Mouse (Mus musculus): ENCODE results near the gene Babam2. TPM values are rescaled to one million over a fixed set of nuclear protein-coding genes. Genes with fewer than 3 reads are reported as not detected.

Gene Babam2
- total and polyA plus RNA-seq, 2 experiments from 2014 or later = 39.1 to 51.3 TPM

- ATAC-seq (ENCODE audit: insufficient read depth, low read depth) (no peak), DNase-seq (ENCODE audit: low spot score) (no peak)
- Histone ChIP-seq H3K36me3 (replicated peaks; ENCODE audit: control insufficient read depth, insufficient read depth, low read length) (no peaks in the 10 kb centered on the region), H3K4me1 (ENCODE audit: control insufficient read depth, insufficient read depth) (peaks cover 3% of the 10 kb centered on the region; the same call in 1 of the 2 replicates), H3K27ac (ENCODE audit: low read depth) (no peak overlapping the region), H3K4me2 (ENCODE audit: low read depth, low read length) (no peak overlapping the region), H3K27me3 (ENCODE audit: control insufficient read depth, insufficient read depth, low read length) (no peaks in the 10 kb centered on the region), H3K9me3 (replicated peaks; ENCODE audit: control insufficient read depth, low read length) (no peaks in the 10 kb centered on the region), H3K4me3 (ENCODE audit: low read depth, low read length) (no peak overlapping the region), H3K9ac (replicated peaks; ENCODE audit: low read depth, low read length) (no peak overlapping the region)
- TF ChIP-seq EP300 (IDR thresholded peaks at IDR 0.05; ENCODE audit: low read depth) = no peak
- no peak for TF ChIP-seq CTCF (IDR thresholded peaks at IDR 0.05; ENCODE audit: low read depth)
Measured at GRCm38 (mm10) chr5:31924075-31924474, 226.6 kb downstream of the Babam2 start.

- ATAC-seq (ENCODE audit: insufficient read depth, low read depth) (no peak), DNase-seq (ENCODE audit: low spot score) (no peak)
- Histone ChIP-seq H3K9me3 (replicated peaks; ENCODE audit: control insufficient read depth, low read length) (no peaks in the 10 kb centered on the region), H3K4me3 (ENCODE audit: low read depth, low read length) (no peak overlapping the region), H3K4me2 (ENCODE audit: low read depth, low read length) (no peak overlapping the region), H3K36me3 (replicated peaks; ENCODE audit: control insufficient read depth, insufficient read depth, low read length) (no peaks in the 10 kb centered on the region), H3K27ac (ENCODE audit: low read depth) (no peak overlapping the region), H3K4me1 (ENCODE audit: control insufficient read depth, insufficient read depth) (0 out of 2 replicates have a peak, but pooled peaks cover 3% of the 10 kb centered on the region), H3K27me3 (ENCODE audit: control insufficient read depth, insufficient read depth, low read length) (no peaks in the 10 kb centered on the region), H3K9ac (replicated peaks; ENCODE audit: low read depth, low read length) (no peak overlapping the region)
- TF ChIP-seq EP300 (IDR thresholded peaks at IDR 0.05; ENCODE audit: low read depth) (no peak), CTCF (IDR thresholded peaks at IDR 0.05; ENCODE audit: low read depth) (peak; percentile 60)
- WGBS = 96% methylated on average over 1 of the region's 1 CpGs
Measured at GRCm38 (mm10) chr5:31926551-31926950, 229.1 kb downstream of the Babam2 start.

- WGBS = 75% methylated on average over 7 of the region's 7 CpGs
- TF ChIP-seq EP300 (IDR thresholded peaks at IDR 0.05; ENCODE audit: low read depth) (no peak), CTCF (IDR thresholded peaks at IDR 0.05; ENCODE audit: low read depth) (no peak)
- H3K27ac ChIP-seq (ENCODE audit: low read depth) = no peak overlapping the region
- H3K36me3 ChIP-seq (replicated peaks; ENCODE audit: control insufficient read depth, insufficient read depth, low read length) = no peaks in the 10 kb centered on the region
- no peak for DNase-seq (ENCODE audit: low spot score)
- H3K9ac ChIP-seq (replicated peaks; ENCODE audit: low read depth, low read length) = no peak overlapping the region
- H3K4me1 ChIP-seq (ENCODE audit: control insufficient read depth, insufficient read depth) = peaks cover 20% of the 10 kb centered on the region
- H3K4me3 ChIP-seq (ENCODE audit: low read depth, low read length) = no peak overlapping the region
- no peaks in the 10 kb centered on the region for H3K9me3 ChIP-seq (replicated peaks; ENCODE audit: control insufficient read depth, low read length)
- H3K27me3 ChIP-seq (ENCODE audit: control insufficient read depth, insufficient read depth, low read length) = no peaks in the 10 kb centered on the region
- no peak overlapping the region for H3K4me2 ChIP-seq (ENCODE audit: low read depth, low read length)
- ATAC-seq (ENCODE audit: insufficient read depth, low read depth) = no peak
Measured at GRCm38 (mm10) chr5:31929007-31929406, 231.5 kb downstream of the Babam2 start.

GRCm38 (mm10) chr5:31931127-31931625 is 233.7 kb downstream of the Babam2 start:
- H3K27me3 ChIP-seq (ENCODE audit: control insufficient read depth, insufficient read depth, low read length) = no peaks in the 10 kb centered on the region
- TF ChIP-seq EP300 (IDR thresholded peaks at IDR 0.05; ENCODE audit: low read depth) (no peak), CTCF (IDR thresholded peaks at IDR 0.05; ENCODE audit: low read depth) (no peak)
- no peak overlapping the region for H3K9ac ChIP-seq (replicated peaks; ENCODE audit: low read depth, low read length)
- peaks cover 27% of the 10 kb centered on the region for H3K4me1 ChIP-seq (ENCODE audit: control insufficient read depth, insufficient read depth)
- H3K27ac ChIP-seq (ENCODE audit: low read depth) = no peak overlapping the region
- ATAC-seq (ENCODE audit: insufficient read depth, low read depth) = no peak
- H3K4me3 ChIP-seq (ENCODE audit: low read depth, low read length) = no peak overlapping the region
- no peak for DNase-seq (ENCODE audit: low spot score)
- no peaks in the 10 kb centered on the region for H3K9me3 ChIP-seq (replicated peaks; ENCODE audit: control insufficient read depth, low read length)
- H3K4me2 ChIP-seq (ENCODE audit: low read depth, low read length) = no peak overlapping the region
- WGBS = 49% methylated on average over 8 of the region's 8 CpGs
- H3K36me3 ChIP-seq (replicated peaks; ENCODE audit: control insufficient read depth, insufficient read depth, low read length) = no peaks in the 10 kb centered on the region

- Histone ChIP-seq H3K27ac (ENCODE audit: low read depth) (no peak overlapping the region), H3K9ac (replicated peaks; ENCODE audit: low read depth, low read length) (no peak overlapping the region), H3K4me2 (ENCODE audit: low read depth, low read length) (no peak overlapping the region), H3K36me3 (replicated peaks; ENCODE audit: control insufficient read depth, insufficient read depth, low read length) (no peaks in the 10 kb centered on the region), H3K4me1 (ENCODE audit: control insufficient read depth, insufficient read depth) (peaks cover 27% of the 10 kb centered on the region), H3K4me3 (ENCODE audit: low read depth, low read length) (no peak overlapping the region), H3K27me3 (ENCODE audit: control insufficient read depth, insufficient read depth, low read length) (no peaks in the 10 kb centered on the region), H3K9me3 (replicated peaks; ENCODE audit: control insufficient read depth, low read length) (no peaks in the 10 kb centered on the region)
- ATAC-seq (ENCODE audit: insufficient read depth, low read depth) (no peak), DNase-seq (ENCODE audit: low spot score) (no peak)
- no peak for TF ChIP-seq EP300 (IDR thresholded peaks at IDR 0.05; ENCODE audit: low read depth)
- TF ChIP-seq CTCF (IDR thresholded peaks at IDR 0.05; ENCODE audit: low read depth) = no peak
- 73% methylated on average over 1 of the region's 1 CpGs for WGBS
Measured at GRCm38 (mm10) chr5:31931637-31932036, 234.2 kb downstream of the Babam2 start.

- H3K27ac ChIP-seq (ENCODE audit: low read depth) = no peak overlapping the region
- H3K27me3 ChIP-seq (ENCODE audit: control insufficient read depth, insufficient read depth, low read length) = no peaks in the 10 kb centered on the region
- H3K9ac ChIP-seq (replicated peaks; ENCODE audit: low read depth, low read length) = no peak overlapping the region
- peaks cover 27% of the 10 kb centered on the region for H3K4me1 ChIP-seq (ENCODE audit: control insufficient read depth, insufficient read depth)
- DNase-seq (ENCODE audit: low spot score) (peak; percentile 8), ATAC-seq (ENCODE audit: insufficient read depth, low read depth) (no peak)
- no peaks in the 10 kb centered on the region for H3K36me3 ChIP-seq (replicated peaks; ENCODE audit: control insufficient read depth, insufficient read depth, low read length)
- H3K4me2 ChIP-seq (ENCODE audit: low read depth, low read length) = no peak overlapping the region
- H3K9me3 ChIP-seq (replicated peaks; ENCODE audit: control insufficient read depth, low read length) = no peaks in the 10 kb centered on the region
- 30% methylated on average over 6 of the region's 6 CpGs for WGBS
- TF ChIP-seq CTCF (IDR thresholded peaks at IDR 0.05; ENCODE audit: low read depth) = no peak
- no peak for TF ChIP-seq EP300 (IDR thresholded peaks at IDR 0.05; ENCODE audit: low read depth)
- no peak overlapping the region for H3K4me3 ChIP-seq (ENCODE audit: low read depth, low read length)
Measured at GRCm38 (mm10) chr5:31933296-31933695, 235.8 kb downstream of the Babam2 start.
